Mouse (Mus musculus) adipocyte (in vitro differentiated cells): ENCODE results near the gene Fga.
A peak's percentile ranks its signal among the peaks of the same experiment; 100 is the strongest.

ENCODE experiments used
- DNase-seq: peaks from one replicate; pipeline ENCODE4 v3.0.0-alpha.2; 2016; ENCODE audit warnings: low spot score

Fga gene

GRCm38 (mm10) chr3:83025475-83026301 is at the start of gene Fga:
Fga (plus strand) TSS chr3:83026076.
- DNase-seq = no peak

- no peak for DNase-seq
Measured at GRCm38 (mm10) chr3:82980818-82981217, 45.1 kb upstream of the Fga start.

- DNase-seq = no peak
Measured at GRCm38 (mm10) chr3:82981861-82982260, 44.0 kb upstream of the Fga start.

- DNase-seq = no peak
Measured at GRCm38 (mm10) chr3:82984840-82985239, 41.0 kb upstream of the Fga start.

- DNase-seq = no peak
Measured at GRCm38 (mm10) chr3:82991963-82992362, 33.9 kb upstream of the Fga start.

GRCm38 (mm10) chr3:82992956-82993355 is 32.9 kb upstream of the Fga start:
- no peak for DNase-seq

GRCm38 (mm10) chr3:82995368-82995767 is 30.5 kb upstream of the Fga start:
- DNase-seq = no peak

GRCm38 (mm10) chr3:82996656-82997055 is 29.2 kb upstream of the Fga start:
- DNase-seq = no peak

GRCm38 (mm10) chr3:82998772-82999463 is 27.0 kb upstream of the Fga start:
- DNase-seq = peak; percentile 86

GRCm38 (mm10) chr3:82999995-83000394 is 25.9 kb upstream of the Fga start:
- DNase-seq = no peak

GRCm38 (mm10) chr3:83002191-83002590 is 23.7 kb upstream of the Fga start:
- DNase-seq = peak; percentile 62

GRCm38 (mm10) chr3:83003068-83003467 is 22.8 kb upstream of the Fga start:
- no peak for DNase-seq

- DNase-seq = no peak
Measured at GRCm38 (mm10) chr3:83004801-83005200, 21.1 kb upstream of the Fga start.

GRCm38 (mm10) chr3:83007557-83007956 is 18.3 kb upstream of the Fga start, which contains the start of gene Fgg:
Fgg (plus strand) TSS chr3:83007724.
- no peak for DNase-seq

- no peak for DNase-seq
Measured at GRCm38 (mm10) chr3:83010291-83010690, 15.6 kb upstream of the Fga start.

- DNase-seq = no peak
Measured at GRCm38 (mm10) chr3:83011136-83011535, 14.7 kb upstream of the Fga start.

GRCm38 (mm10) chr3:83011565-83011964 is 14.3 kb upstream of the Fga start:
- no peak for DNase-seq

GRCm38 (mm10) chr3:83012636-83013035 is 13.2 kb upstream of the Fga start:
- no peak for DNase-seq

GRCm38 (mm10) chr3:83013951-83014350 is 11.9 kb upstream of the Fga start:
- DNase-seq = no peak

- DNase-seq = no peak
Measured at GRCm38 (mm10) chr3:83016236-83016635, 9.6 kb upstream of the Fga start.

- no peak for DNase-seq
Measured at GRCm38 (mm10) chr3:83020387-83020786, 5.5 kb upstream of the Fga start.

GRCm38 (mm10) chr3:83021176-83021575 is 4.7 kb upstream of the Fga start:
- no peak for DNase-seq

GRCm38 (mm10) chr3:83025036-83025435 is 840 bp upstream of the Fga start:
- DNase-seq = no peak
